Mouse (Mus musculus): ENCODE measurements at regions not wholly inside any gene's neighbourhood (a gene's known extent, or its start where the extent isn't known, plus 50 kb on each side); places are given as distances from the start of the nearest gene placed in this dataset.

DNA sequence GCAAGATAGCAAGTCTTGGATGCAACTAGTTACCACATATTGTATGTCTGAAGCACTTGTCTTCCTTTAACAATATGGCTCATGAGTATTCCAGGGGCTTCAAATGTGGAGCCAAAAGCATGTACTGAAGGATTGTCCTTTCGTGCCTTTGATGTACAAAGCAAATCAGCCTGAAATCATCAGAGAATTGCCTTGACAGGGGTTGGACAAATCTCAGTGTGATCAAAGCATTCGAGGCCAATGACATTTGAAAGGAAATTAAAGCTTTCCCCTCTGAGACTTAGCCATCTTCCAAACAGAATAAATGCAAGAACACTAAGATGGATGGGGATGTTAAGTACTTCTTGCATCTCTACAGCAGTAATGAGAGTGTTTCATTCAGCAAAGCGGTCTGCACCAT lies 1144.9 kb downstream of the Mat2b start:
- WGBS = 62% methylated on average over 3 of the region's 3 CpGs
- no peak for ATAC-seq (ENCODE audit: low read depth)
- no peak for DNase-seq (ENCODE audit: low spot score)

DNA sequence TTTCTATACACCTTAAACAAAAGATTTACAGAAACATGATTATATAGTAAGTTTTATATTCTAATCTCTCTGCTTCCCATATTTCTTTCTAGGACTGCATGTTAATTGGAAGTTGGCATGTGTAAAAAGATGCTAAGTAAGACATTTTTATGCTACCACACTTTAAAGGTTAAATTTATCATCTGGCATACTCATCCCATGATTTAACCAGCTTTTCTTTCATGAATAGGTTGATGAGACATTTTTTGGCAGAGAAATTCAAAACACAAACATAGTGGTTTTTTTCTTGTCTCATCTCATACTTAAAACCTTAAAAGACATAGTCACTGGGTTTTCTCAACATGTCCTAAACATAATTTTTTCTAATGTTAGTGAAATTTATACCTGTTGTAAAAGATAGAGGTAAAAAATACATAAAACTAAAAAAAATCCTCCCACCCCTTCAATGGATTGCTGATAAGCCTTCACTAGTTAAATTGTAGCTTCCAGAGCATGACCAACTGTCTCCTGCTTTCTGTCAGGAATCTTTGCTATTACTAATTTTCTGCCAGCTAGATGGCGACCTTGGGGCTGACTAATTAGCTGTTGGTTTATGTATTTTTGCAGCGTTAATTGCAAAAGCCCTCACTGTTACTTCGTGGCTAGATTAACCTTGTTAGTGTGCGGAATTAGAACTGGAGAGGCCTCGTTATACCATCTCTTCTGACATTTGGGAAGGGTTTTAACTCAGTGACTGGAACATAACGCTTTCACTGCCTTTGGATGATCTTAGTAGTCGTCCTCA lies 1169.9 kb downstream of the Mat2b start:
- no peaks in the 10 kb centered on the region for H3K27me3 ChIP-seq (replicated peaks; ENCODE audit: control insufficient read depth, insufficient read depth, low read length)
- H3K9me3 ChIP-seq (ENCODE audit: control insufficient read depth, low read length) = no peaks in the 10 kb centered on the region
- no peak overlapping the region for H3K27ac ChIP-seq (replicated peaks; ENCODE audit: low read depth, low read length)
- peak; percentile 2 for DNase-seq (ENCODE audit: low spot score)
- WGBS = 43% methylated on average over 7 of the region's 7 CpGs
- no peaks in the 10 kb centered on the region for H3K4me1 ChIP-seq (ENCODE audit: control insufficient read depth, insufficient read depth, low read length)
- no peak overlapping the region for H3K9ac ChIP-seq (ENCODE audit: low read depth, low read length)
- H3K4me2 ChIP-seq (ENCODE audit: low read depth, low read length) = no peak overlapping the region
- no peak overlapping the region for H3K4me3 ChIP-seq (ENCODE audit: low read depth, low read length)
- H3K36me3 ChIP-seq (ENCODE audit: control insufficient read depth, insufficient read depth, low read length) = no peaks in the 10 kb centered on the region
- ATAC-seq (ENCODE audit: low read depth) = no peak

More for the DNA sequence above, 1144.9 kb downstream of the Mat2b start:
- no peak overlapping the region for H3K9ac ChIP-seq (ENCODE audit: low read depth, low read length)
- no peak overlapping the region for H3K4me2 ChIP-seq (ENCODE audit: low read depth, low read length)
- H3K27ac ChIP-seq (replicated peaks; ENCODE audit: low read depth, low read length) = no peak overlapping the region
- no peaks in the 10 kb centered on the region for H3K9me3 ChIP-seq (ENCODE audit: control insufficient read depth, low read length)
- no peaks in the 10 kb centered on the region for H3K27me3 ChIP-seq (replicated peaks; ENCODE audit: control insufficient read depth, insufficient read depth, low read length)
- no peaks in the 10 kb centered on the region for H3K4me1 ChIP-seq (ENCODE audit: control insufficient read depth, insufficient read depth, low read length)
- no peak overlapping the region for H3K4me3 ChIP-seq (ENCODE audit: low read depth, low read length)
- no peaks in the 10 kb centered on the region for H3K36me3 ChIP-seq (ENCODE audit: control insufficient read depth, insufficient read depth, low read length)

DNA sequence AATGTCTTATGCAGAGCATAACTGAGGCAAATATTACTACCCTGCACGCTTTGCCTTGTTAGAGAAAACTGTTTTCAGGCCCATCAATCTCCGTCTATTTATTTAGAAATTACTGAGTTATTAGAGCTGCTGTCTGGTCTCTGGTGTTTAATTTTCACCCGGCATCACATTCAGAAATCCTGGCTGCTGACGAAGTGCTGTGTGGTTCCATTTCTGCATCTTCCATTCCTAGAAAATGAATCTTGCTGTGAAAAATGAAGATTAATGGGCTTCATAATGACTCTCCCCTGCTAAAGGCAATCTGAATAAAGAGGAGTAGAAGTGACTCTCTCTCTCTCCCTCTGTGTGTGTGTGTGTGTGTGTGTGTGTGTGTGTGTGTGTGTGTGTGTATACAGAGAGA lies 1199.8 kb downstream of the Mat2b start:
- Histone ChIP-seq H3K36me3 (ENCODE audit: control insufficient read depth, insufficient read depth, low read length) (no peaks in the 10 kb centered on the region), H3K4me3 (ENCODE audit: low read depth, low read length) (no peak overlapping the region), H3K9me3 (ENCODE audit: control insufficient read depth, low read length) (no peaks in the 10 kb centered on the region), H3K4me2 (ENCODE audit: low read depth, low read length) (no peak overlapping the region), H3K9ac (ENCODE audit: low read depth, low read length) (no peak overlapping the region), H3K4me1 (ENCODE audit: control insufficient read depth, insufficient read depth, low read length) (no peaks in the 10 kb centered on the region), H3K27ac (replicated peaks; ENCODE audit: low read depth, low read length) (no peak overlapping the region), H3K27me3 (replicated peaks; ENCODE audit: control insufficient read depth, insufficient read depth, low read length) (no peaks in the 10 kb centered on the region)
- 67% methylated on average over 4 of the region's 4 CpGs for WGBS
- DNase-seq (ENCODE audit: low spot score) (no peak), ATAC-seq (ENCODE audit: low read depth) (no peak)

DNA sequence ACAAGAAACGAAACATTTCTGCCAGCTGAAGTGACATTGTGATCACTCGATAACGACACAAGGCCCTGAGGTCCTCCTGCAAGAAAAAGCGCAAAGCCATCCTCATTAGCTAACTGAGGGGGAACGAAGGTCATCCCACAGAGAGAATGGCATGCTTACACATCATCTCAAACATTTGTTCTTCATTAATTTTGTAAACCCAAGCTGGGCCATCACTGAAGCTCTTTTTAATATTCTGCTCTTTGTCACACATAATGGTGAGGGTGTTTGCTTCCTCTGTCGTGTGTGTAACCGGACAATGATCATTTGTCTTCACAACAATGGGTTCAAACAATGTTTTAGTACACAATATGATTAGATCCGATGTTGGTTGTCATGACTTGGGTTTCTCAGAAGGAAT lies 1217.9 kb downstream of the Mat2b start:
- Histone ChIP-seq H3K4me2 (ENCODE audit: low read depth, low read length) (no peak overlapping the region), H3K9ac (ENCODE audit: low read depth, low read length) (no peak overlapping the region), H3K36me3 (ENCODE audit: control insufficient read depth, insufficient read depth, low read length) (no peaks in the 10 kb centered on the region), H3K9me3 (ENCODE audit: control insufficient read depth, low read length) (no peaks in the 10 kb centered on the region), H3K27ac (replicated peaks; ENCODE audit: low read depth, low read length) (no peak overlapping the region), H3K27me3 (replicated peaks; ENCODE audit: control insufficient read depth, insufficient read depth, low read length) (no peaks in the 10 kb centered on the region), H3K4me1 (ENCODE audit: control insufficient read depth, insufficient read depth, low read length) (no peaks in the 10 kb centered on the region), H3K4me3 (ENCODE audit: low read depth, low read length) (no peak overlapping the region)
- no peak for ATAC-seq (ENCODE audit: low read depth)
- DNase-seq (ENCODE audit: low spot score) = peak; percentile 7
- 50% methylated on average over 8 of the region's 8 CpGs for WGBS

DNA sequence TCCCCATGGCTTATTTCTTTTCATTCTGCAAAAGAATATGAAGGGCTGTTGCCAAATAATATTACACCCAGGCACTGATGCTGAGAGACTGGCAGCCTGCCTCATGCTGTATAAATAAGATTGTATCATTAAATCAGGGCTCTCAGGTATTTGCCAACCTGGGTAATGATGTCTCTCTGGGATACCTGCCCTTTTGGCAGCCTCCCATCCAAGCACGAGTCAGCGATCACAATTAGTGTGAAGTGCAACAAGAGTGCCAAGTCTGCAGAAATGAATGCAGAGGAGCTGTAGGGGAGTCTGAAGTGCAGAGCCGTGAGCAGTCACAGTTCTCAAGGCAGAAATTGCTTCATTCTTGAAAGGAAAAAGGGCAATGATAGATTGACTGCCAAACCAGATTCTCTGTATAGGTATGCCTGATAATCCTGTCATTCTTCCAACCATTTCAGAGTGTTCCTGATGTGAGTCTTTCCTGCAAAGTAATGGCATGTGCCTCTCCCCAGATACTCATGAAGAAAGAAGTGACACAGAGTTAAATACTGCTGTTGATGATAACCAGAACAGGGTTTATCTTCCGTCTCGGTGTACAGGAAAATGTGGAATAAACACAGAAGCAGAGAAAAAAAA lies 1241.6 kb downstream of the Mat2b start:
- 55% methylated on average over 5 of the region's 5 CpGs for WGBS
- ATAC-seq (ENCODE audit: low read depth) (peak; percentile 37; the same call in 1 of the 2 replicates), DNase-seq (ENCODE audit: low spot score) (peak; percentile 53)

DNA sequence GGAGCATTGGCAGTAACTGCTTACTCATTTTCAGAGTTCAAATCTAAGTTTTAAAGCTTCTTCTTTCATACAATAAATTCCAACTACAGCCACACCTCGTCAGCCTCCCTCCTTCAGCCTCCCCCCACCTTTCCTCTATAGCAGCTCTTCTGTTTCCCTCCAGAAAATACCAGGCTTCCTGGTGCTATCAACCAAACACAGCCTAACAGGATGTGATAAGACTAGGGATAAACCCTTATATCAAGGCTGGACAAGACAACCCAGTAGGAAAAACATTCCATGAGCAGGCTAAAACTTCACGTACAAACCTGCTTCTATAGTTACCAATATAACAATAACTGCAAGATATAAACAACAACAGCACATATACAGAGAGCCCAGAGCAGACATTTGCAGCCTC lies 1248.6 kb downstream of the Mat2b start:
- no peak overlapping the region for H3K4me3 ChIP-seq (ENCODE audit: low read depth, low read length)
- no peaks in the 10 kb centered on the region for H3K9me3 ChIP-seq (ENCODE audit: control insufficient read depth, low read length)
- no peak overlapping the region for H3K27ac ChIP-seq (replicated peaks; ENCODE audit: low read depth, low read length)
- WGBS = 78% methylated on average over 2 of the region's 2 CpGs
- no peak overlapping the region for H3K9ac ChIP-seq (ENCODE audit: low read depth, low read length)
- ATAC-seq (ENCODE audit: low read depth) = no peak
- no peak for DNase-seq (ENCODE audit: low spot score)
- H3K4me2 ChIP-seq (ENCODE audit: low read depth, low read length) = no peak overlapping the region
- H3K36me3 ChIP-seq (ENCODE audit: control insufficient read depth, insufficient read depth, low read length) = no peaks in the 10 kb centered on the region
- H3K4me1 ChIP-seq (ENCODE audit: control insufficient read depth, insufficient read depth, low read length) = no peaks in the 10 kb centered on the region
- no peaks in the 10 kb centered on the region for H3K27me3 ChIP-seq (replicated peaks; ENCODE audit: control insufficient read depth, insufficient read depth, low read length)

More for the DNA sequence above, 1241.6 kb downstream of the Mat2b start:
- Histone ChIP-seq H3K36me3 (ENCODE audit: control insufficient read depth, insufficient read depth, low read length) (no peaks in the 10 kb centered on the region), H3K9ac (ENCODE audit: low read depth, low read length) (no peak overlapping the region), H3K4me2 (ENCODE audit: low read depth, low read length) (no peak overlapping the region), H3K9me3 (ENCODE audit: control insufficient read depth, low read length) (no peaks in the 10 kb centered on the region), H3K27ac (replicated peaks; ENCODE audit: low read depth, low read length) (no peak overlapping the region), H3K4me1 (ENCODE audit: control insufficient read depth, insufficient read depth, low read length) (no peaks in the 10 kb centered on the region), H3K4me3 (ENCODE audit: low read depth, low read length) (no peak overlapping the region), H3K27me3 (replicated peaks; ENCODE audit: control insufficient read depth, insufficient read depth, low read length) (no peaks in the 10 kb centered on the region)

DNA sequence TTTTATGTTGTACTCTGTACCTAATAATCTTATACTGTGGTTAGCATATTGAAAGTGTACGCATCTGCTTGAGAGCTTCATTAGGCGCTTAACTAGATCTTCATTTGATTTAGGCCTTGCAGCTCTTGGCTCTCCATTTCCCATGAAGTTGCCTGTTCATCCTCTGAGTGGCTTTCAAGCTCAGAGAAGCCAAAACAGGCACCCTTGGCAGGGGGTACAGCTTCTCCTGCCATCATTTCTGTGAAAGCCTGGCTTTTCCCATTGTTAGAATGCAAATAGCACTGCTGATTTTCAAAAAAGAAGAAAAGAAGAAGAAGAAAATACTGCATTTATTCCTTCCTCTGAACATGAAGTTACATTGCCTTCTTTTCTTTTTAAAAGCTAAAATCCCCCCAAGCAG lies 1283.3 kb downstream of the Mat2b start:
- ATAC-seq (ENCODE audit: low read depth) (no peak), DNase-seq (ENCODE audit: low spot score) (no peak)
- Histone ChIP-seq H3K36me3 (ENCODE audit: control insufficient read depth, insufficient read depth, low read length) (no peaks in the 10 kb centered on the region), H3K9ac (ENCODE audit: low read depth, low read length) (no peak overlapping the region), H3K27ac (replicated peaks; ENCODE audit: low read depth, low read length) (no peak overlapping the region), H3K4me1 (ENCODE audit: control insufficient read depth, insufficient read depth, low read length) (no peaks in the 10 kb centered on the region), H3K9me3 (ENCODE audit: control insufficient read depth, low read length) (no peaks in the 10 kb centered on the region), H3K4me3 (ENCODE audit: low read depth, low read length) (no peak overlapping the region), H3K4me2 (ENCODE audit: low read depth, low read length) (no peak overlapping the region), H3K27me3 (replicated peaks; ENCODE audit: control insufficient read depth, insufficient read depth, low read length) (no peaks in the 10 kb centered on the region)
- WGBS = 81% methylated on average over 2 of the region's 2 CpGs

DNA sequence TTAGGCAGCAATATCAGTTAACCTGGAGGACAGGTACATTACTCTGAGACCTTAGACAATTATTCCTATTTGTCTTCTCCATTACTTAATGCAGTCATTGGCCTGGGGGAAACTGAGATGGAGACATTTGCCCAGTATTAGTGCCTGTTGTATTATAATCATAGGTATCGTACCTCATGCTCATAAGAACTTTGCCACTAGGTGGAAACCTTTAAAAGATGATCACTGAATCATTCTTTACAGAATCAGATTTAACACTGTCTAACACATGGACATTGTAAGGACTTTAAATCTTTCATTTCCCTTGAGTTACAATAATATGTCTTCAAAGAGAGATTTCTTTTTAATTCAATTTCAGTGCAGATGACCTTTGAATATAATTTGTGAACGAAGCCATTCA lies 1283.8 kb downstream of the Mat2b start:
- Histone ChIP-seq H3K9me3 (ENCODE audit: control insufficient read depth, low read length) (no peaks in the 10 kb centered on the region), H3K9ac (ENCODE audit: low read depth, low read length) (no peak overlapping the region), H3K36me3 (ENCODE audit: control insufficient read depth, insufficient read depth, low read length) (no peaks in the 10 kb centered on the region), H3K27me3 (replicated peaks; ENCODE audit: control insufficient read depth, insufficient read depth, low read length) (no peaks in the 10 kb centered on the region), H3K4me3 (ENCODE audit: low read depth, low read length) (no peak overlapping the region), H3K27ac (replicated peaks; ENCODE audit: low read depth, low read length) (no peak overlapping the region), H3K4me2 (ENCODE audit: low read depth, low read length) (no peak overlapping the region), H3K4me1 (ENCODE audit: control insufficient read depth, insufficient read depth, low read length) (no peaks in the 10 kb centered on the region)
- DNase-seq (ENCODE audit: low spot score) (no peak), ATAC-seq (ENCODE audit: low read depth) (no peak)
- 82% methylated on average over 2 of the region's 2 CpGs for WGBS

DNA sequence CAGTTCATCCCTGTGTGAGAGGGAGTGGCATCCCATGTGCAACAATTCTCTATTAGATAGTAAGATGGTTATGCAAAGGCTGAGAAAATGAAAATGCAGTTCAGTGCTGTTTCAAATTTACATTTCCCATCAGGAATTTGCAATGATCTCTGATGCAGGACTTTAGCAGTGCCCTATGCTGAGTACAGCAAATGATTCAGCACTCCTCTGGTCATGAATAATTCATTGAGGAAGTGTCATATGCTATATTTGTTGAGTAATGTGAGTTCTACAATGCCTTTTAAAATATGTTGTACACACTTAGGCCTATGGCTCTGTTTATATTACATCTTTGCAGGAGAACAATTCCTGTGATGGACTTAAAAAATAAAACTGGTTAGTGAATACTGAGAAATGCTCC lies 1330.2 kb downstream of the Mat2b start:
- Histone ChIP-seq H3K4me1 (ENCODE audit: control insufficient read depth, insufficient read depth, low read length) (no peaks in the 10 kb centered on the region), H3K36me3 (ENCODE audit: control insufficient read depth, insufficient read depth, low read length) (no peaks in the 10 kb centered on the region), H3K4me2 (ENCODE audit: low read depth, low read length) (no peak overlapping the region), H3K27ac (replicated peaks; ENCODE audit: low read depth, low read length) (no peak overlapping the region), H3K9me3 (ENCODE audit: control insufficient read depth, low read length) (no peaks in the 10 kb centered on the region), H3K27me3 (replicated peaks; ENCODE audit: control insufficient read depth, insufficient read depth, low read length) (no peaks in the 10 kb centered on the region), H3K4me3 (ENCODE audit: low read depth, low read length) (no peak overlapping the region), H3K9ac (ENCODE audit: low read depth, low read length) (no peak overlapping the region)
- ATAC-seq (ENCODE audit: low read depth) = no peak
- DNase-seq (ENCODE audit: low spot score) = no peak
